Mouse (Mus musculus) adrenal gland, postnatal 0 days (tissue): ENCODE results near the gene Rcbtb2. TPM values are rescaled to one million over a fixed set of nuclear protein-coding genes. Genes with fewer than 3 reads are reported as not detected.

Source experiments
- microRNA-seq: library from miRNA; unstranded; fragments of <30 nt; microRNA quantifications from one replicate; pipeline ENCODE4, GENCODE M21; 2016; ENCODE audit warnings: borderline replicate concordance; ENCODE audit not compliant: insufficient number of aligned reads
- polyA plus RNA-seq: library from polyadenylated mRNA; unstranded; fragments of >200 nt; fragmentation: Nextera tagmentation; extraction: Ambion mirVana; gene quantifications from 2 replicates; pipeline ENCODE4 v1.2.1, GENCODE M21; 2015

Rcbtb2 gene
- polyA plus RNA-seq, result 54.2 and 58.3 TPM in 2 replicates

DNA sequence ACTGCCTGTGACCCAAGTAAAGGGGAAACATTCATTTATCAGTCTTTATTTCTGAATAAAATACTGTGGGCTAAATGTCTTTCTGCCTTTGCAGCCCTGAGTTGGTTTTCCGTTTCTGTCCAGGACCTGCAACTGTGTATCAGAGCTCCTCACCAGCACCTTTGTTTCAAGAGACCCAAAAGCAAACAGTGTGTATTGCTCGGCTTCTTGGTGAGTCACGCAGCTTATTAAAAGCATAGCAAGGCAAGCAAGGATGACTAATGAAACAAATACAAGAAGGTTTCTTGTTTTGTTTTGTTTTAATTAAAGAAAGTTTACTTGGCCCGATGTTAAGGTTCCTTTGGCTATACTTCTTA, at the start of gene Rcbtb2:
Gene Rcbtb2, plus strand, starts transcription at position 115 of the 356 bp plus-strand sequence.

DNA sequence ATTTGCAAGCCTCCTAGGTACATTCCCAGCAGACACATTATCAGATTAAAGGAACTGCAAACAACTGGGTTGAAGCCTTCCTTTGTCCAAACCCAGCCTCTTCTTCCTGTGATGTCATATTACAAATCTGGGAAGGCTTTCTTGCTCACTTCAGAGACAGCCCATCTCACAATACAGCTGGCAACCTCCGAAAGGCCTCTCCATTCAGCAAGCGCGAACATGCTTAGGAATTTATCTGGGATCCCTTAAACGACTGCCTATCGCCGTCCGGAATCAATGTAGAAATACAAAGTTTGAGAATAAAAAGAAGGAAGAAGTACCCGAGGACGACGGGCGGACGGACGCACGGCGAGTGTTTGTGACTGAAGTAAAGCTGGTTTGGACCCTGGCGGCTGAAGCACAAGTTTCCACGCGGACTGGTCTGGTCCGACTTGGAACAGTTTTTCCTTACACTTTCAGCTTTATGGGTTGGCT, 115.0 kb downstream of the Rcbtb2 start, which contains the start of gene Lpar6:
Gene Lpar6, plus strand, starts transcription at position 48 of the 474 bp plus-strand sequence.

Small RNA genes within 50 kb of the gene (microRNA-seq; reads per million reads assigned to microRNA genes)
- gene Mir687, result not detected

Other genes starting within 250 kb of the Rcbtb2 start
- gene Cysltr2, start 73.9 kb upstream of the Rcbtb2 start, polyA plus RNA-seq, result 0.71 and 0.81 TPM in 2 replicates
- 6.5 and 8.9 TPM in 2 replicates for gene Lpar6, start 114.9 kb downstream of the Rcbtb2 start, polyA plus RNA-seq
- gene Rb1, start 202.8 kb downstream of the Rcbtb2 start, polyA plus RNA-seq, result 11.5 and 13.8 TPM in 2 replicates